Mouse (Mus musculus) 3134 (cell line): ENCODE data around the gene Hnrnpa3.
"Not testable (repeated sequence)": the region's sequence is repeated elsewhere in the genome, so short reads cannot be mapped to it uniquely, and the experiment has no call there.

Experiments
- DNase-seq: peaks from one replicate; pipeline ENCODE4 v3.0.0-alpha.2; 2011; ENCODE audit warnings: low spot score; ENCODE audit not compliant: insufficient read length; ENCODE audit errors: extremely low read depth

The Hnrnpa3 gene

DNA sequence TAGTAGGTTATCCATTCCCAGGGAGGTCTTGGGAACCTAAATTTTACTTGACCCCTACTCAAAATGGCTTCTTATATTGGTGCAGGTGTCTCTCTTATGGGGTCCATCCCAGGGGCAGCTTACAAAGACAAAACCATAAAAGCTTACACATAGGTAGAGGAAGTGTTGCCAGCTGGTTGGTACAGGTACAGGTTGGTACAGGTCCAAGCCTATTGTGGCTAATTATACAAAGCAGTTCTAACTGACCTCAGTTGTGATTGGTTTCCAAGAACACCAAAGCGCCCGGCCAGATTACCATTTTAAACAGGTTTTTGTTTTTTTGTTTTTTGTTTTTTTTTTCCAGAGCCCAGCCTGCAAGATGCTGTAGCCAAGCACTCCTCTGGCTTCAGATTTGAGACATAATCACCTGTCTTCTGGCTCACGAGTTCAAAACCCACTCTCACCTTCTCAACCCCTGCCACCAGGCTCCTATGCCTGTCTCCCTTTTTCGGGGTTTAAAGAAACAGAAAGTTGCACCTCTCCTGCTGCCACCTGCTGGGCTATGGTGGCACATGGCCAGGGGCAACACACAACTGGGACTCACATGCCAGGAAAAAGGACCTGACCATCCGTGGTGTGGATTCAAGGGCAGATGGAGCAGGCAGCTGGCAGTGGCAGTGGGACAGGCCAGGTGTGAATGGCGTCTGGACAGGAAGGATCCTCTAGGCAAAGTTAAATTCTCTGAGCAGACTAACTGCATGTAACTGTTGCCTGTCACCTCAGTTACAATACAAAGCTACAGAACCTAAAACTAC, 22.6 kb upstream of the Hnrnpa3 start:
- DNase-seq = peak; percentile 32

DNA sequence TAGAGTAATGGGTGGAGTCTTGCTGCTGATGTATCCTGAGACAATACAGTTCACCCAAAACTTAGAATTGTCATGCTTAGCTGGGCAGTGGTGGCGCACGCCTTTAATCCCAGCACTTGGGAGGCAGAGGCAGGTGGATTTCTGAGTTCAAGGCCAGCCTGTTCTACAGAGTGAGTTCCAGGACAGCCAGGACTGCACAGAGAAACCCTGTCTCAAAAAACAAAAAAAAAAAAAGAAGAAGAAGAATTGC, 22.1 kb upstream of the Hnrnpa3 start:
- not testable (repeated sequence) for DNase-seq

DNA sequence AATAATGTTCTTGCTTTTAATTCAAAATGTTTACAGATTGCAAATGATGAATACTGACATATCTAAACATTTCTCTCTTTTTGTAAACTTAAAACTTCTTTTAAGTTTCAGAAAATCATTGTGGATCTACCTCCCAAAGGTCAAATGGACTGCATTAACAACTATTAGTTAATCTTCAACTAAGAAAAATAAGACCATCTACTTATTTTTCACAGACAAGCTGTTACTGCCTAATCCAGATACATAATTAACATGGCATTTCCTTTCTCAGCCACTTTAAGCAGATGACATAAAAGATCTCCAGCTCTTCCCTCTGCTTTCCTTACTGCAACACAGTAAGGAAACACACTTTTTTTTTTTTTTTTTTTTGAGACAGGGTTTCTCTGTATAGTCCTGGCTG, 21.7 kb upstream of the Hnrnpa3 start:
- no peak for DNase-seq

DNA sequence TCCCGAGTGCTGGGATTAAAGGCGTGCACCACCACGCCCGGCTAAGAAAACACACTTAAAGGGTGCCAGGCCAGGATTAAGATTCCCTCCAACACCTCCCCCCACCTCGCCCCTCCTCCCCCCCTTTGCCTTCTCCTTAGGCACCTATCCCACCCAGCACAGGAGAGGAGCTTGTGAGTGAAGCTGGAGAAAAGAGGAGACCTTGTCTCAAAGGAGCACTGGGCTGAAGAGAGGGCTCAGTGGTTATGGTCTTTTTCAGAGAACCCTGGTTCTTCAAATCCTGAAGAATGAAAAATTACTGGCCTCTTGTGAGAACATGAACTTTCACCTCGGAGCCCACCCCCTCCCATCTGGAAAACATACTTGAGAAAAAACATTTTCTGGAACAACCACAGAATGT, 21.2 kb upstream of the Hnrnpa3 start:
- DNase-seq = peak; percentile 27

DNA sequence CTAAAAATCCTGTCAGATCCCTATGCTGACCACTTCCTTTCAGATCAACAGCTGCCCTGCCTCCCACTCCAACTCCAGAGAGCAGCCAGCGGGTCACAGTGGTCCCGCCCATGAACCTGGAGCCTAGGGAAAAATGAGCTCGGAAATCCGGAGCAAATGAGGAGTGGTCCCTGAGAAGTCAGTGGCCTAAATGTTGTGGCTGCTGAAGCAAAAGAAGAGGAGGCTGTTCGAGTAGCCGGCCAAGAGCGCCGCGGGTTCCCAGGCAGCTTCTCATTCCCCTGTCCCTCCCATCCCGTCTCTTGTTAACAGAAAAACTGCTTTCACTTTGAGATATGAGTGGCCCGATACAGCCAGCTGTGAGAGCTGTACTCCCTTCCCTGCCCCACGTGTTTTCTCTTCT, 19.5 kb upstream of the Hnrnpa3 start:
- DNase-seq = not testable (repeated sequence)

DNA sequence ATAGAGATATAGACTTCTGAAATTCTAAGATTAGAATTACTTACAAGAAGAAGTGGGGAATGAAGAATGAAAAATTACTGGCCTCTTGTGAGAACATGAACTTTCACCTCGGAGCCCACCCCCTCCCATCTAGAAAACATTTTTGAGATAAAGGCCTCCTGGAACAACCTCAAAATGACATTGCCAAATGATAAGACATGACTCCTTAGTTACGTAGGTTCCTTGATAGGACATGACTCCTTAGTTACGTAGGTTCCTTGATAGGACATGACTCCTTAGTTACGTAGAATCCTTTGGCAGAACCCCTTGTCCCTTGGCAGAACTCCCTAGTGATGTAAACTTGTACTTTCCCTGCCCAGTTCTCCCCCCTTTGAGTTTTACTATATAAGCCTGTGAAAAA, 16.7 kb upstream of the Hnrnpa3 start:
- not testable (repeated sequence) for DNase-seq

DNA sequence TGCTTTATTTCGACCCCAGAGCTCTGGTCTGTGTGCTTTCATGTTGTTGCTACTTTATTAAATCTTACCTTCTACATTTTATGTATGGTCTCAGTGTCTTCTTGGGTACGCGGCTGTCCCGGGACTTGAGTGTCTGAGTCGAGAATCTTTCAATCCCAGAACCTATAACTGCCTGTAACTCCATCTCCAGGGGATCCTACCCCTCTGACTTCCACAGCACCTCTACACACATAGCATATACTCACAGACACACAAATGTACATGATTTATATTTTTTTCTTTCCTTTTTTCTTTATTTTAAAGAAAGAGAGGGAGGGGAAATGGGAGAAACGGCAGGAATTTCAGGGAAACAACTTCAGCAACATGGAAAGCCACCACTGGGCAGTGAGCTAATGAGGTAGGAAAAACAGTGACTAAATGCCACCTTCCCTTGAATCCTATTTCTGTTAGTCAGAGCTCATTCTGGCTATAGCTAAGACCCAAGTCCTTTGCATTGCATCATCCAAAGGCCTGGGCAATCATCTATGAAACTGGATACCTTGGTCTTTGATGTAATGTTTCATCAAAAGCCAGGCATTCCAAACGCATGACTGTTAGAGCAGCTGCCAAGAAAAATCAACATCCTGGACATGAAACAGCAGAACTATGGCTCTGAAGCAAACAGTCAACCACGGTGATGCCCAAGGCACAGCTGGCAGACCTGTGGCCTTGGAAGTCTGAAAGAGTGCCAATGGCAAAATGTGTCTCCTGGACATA, 16.1 kb upstream of the Hnrnpa3 start:
- DNase-seq = peak; percentile 81

DNA sequence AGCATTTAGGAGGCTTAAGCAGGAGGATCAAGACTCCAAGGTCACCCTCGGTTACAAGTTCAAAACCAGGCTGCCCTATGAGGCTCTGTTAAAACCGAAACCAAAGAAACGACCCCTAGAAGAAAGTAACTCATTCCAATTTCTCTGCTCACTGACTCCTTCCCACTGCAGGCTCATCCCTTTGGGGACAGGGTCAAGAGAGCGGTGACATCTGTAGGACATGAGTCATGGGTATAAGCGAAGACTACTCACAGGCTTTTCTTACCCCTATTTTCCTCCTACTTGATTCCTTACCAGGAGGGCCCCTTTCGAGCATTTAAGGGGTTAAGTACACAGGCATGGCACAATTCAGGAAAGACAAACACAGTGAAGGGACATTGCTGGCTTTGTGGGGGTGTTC, 15.1 kb upstream of the Hnrnpa3 start:
- no peak for DNase-seq

DNA sequence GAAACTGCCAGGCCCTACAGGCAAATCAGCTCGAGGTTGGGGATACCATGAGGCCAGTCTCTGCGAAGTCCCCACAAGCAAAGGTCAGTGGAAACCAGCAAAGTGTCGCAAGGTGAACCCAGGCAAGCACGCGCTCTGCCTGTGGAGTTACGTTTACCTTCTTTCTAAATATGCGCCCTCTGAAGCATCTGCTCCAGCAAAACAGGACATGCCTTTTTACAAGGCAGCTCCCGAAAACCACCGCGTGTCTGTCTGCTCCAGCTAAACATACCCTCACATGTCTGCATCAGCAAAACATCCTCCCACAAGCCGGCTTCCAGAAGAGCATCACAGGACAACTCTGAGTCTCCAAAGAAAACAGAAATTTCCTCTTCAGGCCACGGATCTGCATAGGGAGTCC, 13.8 kb upstream of the Hnrnpa3 start:
- DNase-seq = no peak

DNA sequence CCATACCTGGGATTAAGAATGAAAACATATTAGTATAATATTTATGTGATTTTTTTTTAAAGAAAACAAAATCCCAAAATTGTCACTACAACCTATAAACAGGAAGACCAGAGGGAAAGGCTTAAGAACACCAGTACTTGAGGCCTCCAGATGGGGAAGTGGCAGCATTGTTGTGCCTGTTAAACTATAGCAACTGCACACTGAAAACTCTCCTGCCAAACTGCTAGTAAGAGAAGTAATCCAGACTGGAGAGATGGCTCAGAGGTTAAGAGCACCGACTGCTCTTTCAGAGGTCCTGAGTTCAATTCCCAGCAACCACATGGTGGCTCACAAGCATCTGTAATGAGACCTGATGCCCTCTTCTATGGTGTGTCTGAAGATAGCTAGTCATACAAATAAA, 8.6 kb upstream of the Hnrnpa3 start:
- no peak for DNase-seq

DNA sequence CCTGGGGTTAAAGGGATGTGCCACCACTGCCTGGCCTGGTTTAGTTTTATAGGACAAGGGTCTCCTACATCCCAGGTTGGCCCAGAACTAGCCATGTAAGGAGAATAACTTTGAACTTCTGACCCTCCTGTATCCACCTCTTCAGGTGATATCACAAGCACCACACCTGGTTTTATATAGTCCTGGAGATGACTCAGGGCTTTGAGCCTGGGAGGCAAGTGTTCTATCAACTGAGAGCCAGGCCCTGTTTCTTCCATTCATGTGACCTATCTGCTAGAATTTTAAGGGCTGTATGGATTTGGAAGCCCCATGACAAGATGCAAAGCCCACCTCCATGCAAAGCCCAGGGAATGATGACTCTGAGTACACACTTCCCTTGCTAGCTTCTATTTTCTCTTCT, 5.9 kb upstream of the Hnrnpa3 start:
- no peak for DNase-seq

DNA sequence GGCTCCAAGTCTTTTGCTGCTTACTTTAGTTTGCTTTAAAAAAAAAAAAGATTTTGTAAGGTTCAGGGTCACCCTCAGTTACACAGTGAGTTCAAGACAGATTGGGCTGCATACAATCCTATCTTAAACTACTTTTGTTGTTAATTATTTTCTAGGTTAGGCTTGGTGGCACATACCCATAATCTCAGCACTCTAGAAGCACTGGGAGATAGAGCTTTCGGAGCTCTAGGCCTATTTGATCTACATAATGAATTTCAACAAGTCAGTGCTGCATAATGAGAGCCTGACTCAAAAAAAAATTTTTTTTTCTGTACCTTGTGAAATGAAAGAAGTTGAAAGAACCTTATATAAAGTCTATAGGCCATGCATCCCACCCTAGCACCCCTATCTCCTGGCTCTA, 4.4 kb upstream of the Hnrnpa3 start:
- DNase-seq = no peak

DNA sequence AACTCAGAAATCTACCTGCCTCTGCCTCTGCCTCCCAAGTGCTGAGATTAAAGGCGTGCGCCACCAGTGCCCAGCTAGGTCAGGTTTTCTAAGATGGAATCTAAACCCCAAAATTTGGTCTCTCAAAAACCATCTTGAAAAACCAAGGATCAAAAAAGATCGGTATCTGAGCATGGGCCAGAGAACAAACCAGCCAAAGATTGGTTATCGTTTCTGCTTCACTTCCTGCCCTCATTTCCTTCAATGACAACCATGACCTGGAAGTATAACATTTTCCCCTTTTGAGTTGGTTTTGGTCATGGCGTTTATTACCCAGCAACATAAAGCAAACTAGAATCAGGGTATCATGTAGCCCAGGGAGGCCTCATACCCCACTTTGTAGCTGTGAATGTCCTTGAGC, 2.1 kb upstream of the Hnrnpa3 start:
- DNase-seq = no peak

DNA sequence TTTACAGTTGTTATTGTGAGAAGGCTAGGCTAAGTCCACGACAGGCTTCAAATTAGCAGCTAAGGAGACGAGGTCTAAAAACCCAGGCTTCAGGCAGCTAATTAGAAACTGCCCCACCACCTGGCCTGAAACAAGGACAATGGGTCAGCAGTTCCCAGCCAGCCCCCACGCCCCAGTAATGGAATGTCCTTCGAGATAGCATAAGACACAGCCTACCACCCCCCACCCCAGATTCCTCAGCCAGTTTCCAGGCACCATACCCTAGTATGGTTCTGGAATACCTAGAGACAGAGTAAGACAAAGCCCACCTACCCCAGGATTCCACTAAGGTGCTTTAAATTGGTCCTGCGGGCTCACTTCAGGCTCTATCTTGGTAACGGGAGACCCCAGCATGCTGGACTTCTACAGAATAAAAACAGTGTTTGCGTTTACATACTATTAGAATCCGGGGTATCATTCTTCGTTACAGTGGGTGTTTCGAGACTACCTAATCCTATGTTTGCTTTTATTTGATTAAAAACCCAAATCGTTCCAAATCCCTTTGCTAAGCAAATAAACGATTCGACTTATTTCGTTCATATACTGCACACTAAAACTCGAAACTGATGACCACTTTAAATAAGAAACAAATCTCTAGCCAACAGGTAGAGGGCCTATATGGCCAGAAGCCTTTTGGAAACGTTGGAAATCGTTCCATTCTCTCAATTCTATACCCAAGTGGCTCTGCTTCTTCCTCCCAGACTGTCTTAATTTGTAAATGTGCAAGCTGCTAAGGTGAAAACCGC, 962 bp upstream of the Hnrnpa3 start:
- DNase-seq = peak; percentile 21

DNA sequence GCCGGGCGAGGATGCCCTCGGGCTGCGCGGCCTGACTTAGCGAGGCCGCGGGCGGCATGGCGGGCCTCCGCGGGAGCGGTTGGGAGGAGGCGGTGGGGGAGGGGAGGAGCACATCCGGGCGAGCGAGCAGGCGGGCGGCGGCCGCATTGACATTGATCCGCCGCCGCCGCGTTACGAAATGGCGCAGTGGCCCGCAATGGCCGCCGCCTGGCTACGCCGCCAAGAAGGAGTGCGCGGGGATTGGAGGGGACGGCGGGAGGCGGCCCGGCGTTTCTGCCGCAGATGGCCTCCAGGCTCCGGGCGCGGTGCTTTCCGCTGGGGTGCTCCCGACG, 534 bp downstream of the Hnrnpa3 start:
- peak; percentile 81 for DNase-seq

DNA sequence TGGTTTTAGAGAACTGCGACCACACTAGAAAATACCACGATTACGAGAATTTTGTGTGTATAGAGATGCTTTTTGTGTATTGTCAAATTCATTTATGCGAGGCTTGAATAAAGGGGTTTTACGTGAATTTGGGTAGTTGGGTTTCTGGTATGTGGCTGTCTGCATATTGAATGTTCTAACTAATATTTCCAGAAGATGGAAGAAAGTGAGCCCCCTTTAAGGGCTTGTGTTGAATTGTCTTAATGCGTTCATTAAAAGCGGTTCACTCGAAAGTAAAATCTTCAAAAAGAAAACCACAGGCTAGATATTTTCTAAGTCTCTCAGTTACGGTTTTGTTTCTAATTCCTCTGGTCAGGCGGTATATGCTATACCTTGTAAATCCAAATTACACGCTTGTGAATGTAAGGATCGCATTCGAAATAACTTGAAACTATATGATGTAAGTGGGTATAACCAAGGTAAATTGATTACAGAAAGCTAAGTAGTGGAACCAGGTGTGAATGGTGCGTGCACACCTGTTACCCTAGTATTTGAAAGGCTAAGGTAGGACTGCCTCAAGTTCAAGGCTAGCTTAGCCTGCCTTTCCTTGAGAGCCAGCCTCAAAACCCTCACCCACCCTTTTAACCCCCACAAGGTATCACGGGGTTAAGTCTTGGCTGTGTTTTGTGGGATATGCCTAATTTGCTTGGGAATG, 1.3 kb downstream of the Hnrnpa3 start:
- no peak for DNase-seq

DNA sequence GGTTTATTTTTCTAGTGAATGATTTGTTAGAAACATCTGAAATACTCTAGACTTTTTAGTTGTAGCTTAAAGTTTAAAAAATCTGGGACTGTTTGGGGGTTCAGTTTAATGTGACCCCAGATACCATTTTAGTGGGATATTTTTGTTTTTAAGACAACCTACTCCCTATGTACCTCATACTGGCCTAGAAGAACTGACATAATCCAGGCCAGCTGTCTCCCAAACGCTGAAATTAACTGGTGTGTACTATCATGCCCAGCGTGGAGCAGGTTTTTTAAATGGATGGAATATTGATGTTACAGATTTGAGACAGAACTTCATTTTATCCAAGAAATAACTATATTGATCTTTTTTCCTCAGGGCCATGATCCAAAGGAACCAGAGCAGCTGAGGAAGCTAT, 2.0 kb downstream of the Hnrnpa3 start:
- DNase-seq = no peak

DNA sequence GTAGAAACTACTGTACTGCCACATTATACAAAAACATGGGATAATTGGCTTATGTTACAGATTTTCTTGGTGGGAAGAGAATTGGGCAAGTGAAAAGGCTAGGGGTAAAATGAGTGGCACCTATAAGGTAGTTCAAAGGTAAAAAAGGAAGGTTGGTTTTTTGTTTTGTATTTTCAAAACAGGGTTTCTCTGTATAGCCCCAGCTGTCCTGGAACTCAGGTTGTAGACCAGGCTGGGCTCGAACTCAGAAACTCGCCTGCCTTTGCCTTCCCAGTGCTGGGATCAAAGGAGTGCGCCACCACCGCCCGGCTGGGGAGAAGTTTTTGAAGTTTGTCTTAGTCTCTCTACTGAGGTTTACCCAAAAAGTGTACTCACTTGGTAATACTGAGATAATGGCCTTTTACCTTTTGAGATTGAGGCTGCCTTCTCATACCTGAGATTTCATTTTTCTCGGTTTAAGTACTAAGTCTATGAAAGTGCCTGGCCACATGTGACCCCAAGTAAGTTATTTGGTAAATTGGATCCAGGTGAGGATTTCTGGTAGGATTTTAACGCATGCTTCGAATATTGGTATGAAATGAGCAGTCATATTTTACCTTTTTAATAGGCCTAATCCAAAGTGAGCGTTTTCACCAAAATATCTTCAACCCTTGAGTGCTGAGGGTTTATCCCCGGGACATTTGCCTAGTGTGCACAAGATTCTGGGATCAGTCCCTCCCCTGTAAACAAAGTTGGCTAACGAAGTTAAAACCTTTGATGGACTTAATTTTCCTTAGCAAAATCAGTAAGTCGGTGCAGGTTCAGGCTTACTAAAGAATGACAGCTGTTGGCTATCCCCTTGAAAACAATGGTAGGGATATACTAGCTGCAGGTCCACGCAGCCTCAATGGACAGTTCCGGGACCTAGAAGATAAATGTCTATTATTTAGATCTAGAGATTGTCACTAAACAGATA, 10.7 kb downstream of the Hnrnpa3 start:
- peak; percentile 56 for DNase-seq

DNA sequence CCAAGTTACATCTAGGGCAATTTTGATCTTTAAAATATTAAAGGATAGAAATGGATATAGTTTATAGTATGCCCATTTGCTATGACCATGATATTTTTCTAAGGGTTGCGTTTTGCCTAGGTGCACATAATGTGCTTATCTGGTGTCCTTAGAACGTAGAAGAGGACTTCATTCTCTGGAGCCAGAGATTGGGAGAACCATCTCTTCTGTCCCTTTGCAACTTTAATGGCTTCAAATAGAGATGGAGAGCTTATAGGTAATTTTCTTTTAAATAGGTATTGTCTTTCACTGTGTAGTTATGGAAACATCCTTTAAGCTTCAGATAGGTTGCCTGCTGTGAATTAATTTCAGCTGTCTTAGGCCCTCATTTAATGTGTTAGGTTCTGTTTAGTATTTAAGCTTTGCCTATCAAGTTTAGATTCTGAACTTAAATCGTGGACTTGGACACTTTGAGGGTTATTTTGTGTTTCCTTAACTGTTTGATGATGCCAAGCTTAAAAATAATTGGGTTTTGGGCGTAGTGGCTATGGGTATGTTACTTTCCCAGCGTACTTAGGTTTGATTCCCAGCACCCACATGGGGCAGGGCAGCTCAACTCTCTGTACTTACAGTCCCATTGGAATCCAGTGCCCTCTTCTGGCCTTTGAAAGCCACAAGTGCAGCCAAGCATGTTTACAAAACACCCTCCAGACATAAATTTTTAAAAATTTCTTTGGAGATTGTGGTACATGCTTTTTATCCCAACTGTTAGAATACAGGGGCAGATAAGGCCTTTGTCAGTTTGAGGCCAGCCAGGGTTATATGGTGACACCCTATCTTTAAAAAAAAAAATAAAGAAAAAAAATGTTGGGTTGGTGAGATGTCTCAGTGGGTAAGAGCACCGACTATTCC, 11.6 kb downstream of the Hnrnpa3 start:
- DNase-seq = no peak
